Mouse (Mus musculus): ENCODE measurements around the gene Cdc42bpa.

- TF ChIP-seq CTCF (conservative IDR thresholded peaks at IDR 0.05; ENCODE audit: insufficient read depth, insufficient read length, low read depth, low read length) (no peak), POLR2A (IDR thresholded peaks at IDR 0.05; ENCODE audit: low read depth, low read length) (no peak)
These were observed 23.9 kb downstream of the Cdc42bpa start for GRCm38 (mm10) chr1:179984171-179984570.

Data from kidney, adult 2 months (tissue).